Mouse (Mus musculus): Measurements from ENCODE around the gene Stk35.

DNA sequence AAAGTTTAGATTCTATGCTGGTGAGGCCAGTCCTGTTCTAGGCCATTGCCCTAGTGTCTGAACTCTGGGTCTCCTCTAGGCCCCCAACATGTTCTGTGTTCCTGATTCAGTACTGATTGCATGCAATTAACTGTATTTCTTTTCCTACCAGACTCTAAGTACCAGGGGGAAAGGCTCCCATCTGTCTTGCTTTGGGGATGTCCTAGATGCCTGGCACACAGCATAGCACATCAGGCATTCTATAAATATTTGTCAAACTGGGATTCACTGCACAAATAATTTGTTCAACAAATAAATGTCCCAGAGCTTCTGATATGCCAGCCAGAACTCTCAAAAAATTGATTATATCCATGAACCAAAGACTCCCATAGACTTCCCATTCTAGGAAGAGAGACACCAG, 76.6 kb downstream of the Stk35 start:
- TF ChIP-seq CTCF (conservative IDR thresholded peaks at IDR 0.05; ENCODE audit: insufficient read depth, insufficient read length, low read depth, low read length) (no peak), POLR2A (IDR thresholded peaks at IDR 0.05; ENCODE audit: low read depth, low read length) (no peak)

Data from kidney, adult 2 months (tissue).